Mouse (Mus musculus): ENCODE results near the gene Fstl3.

GRCm38 (mm10) chr10:79820782-79821181, 43.7 kb downstream of the Fstl3 start, which contains the start of gene Misp:
- TF ChIP-seq CTCF (IDR thresholded peaks at IDR 0.05; ENCODE audit: low read depth) (peak; percentile 61), EP300 (optimal IDR thresholded peaks at IDR 0.05) (no peak)

Measured in stomach, postnatal 0 days (tissue).